Mouse (Mus musculus) heart, postnatal 0 days (tissue): Measurements from ENCODE around the gene Lsm12. TPM values are rescaled to one million over a fixed set of nuclear protein-coding genes. Genes with fewer than 3 reads are reported as not detected.

Experiments used
- ATAC-seq: fragments of 200-750 bp; cut with Nextera tagmentation; 2 replicates; pipeline ENCODE4 v1.8.0; 2017; ENCODE audit warnings: low read depth, moderate number of reproducible peaks, moderate library complexity; ENCODE audit not compliant: insufficient read depth
- DNase-seq: peaks from one replicate; pipeline ENCODE4 v3.0.0-alpha.2; 2016; ENCODE audit warnings: low spot score
- H3K27ac ChIP-seq: fragments of 300-500 bp; sonication (generic); 2 replicates; pipeline ENCODE4 v1.5.1; 2014; ENCODE audit warnings: low read depth, mild to moderate bottlenecking
- H3K27me3 ChIP-seq: fragments of 300-500 bp; sonication (generic); 2 replicates; pipeline ENCODE4 v1.6.1; 2014; ENCODE audit warnings: low read length, mixed read lengths; ENCODE audit not compliant: control insufficient read depth, insufficient read depth
- H3K36me3 ChIP-seq: fragments of 300-500 bp; sonication (generic); replicated peaks from 2 replicates; pipeline ENCODE4 v1.6.1; 2014; ENCODE audit warnings: low read length, mixed read lengths; ENCODE audit not compliant: control insufficient read depth, insufficient read depth
- H3K4me1 ChIP-seq: fragments of 300-500 bp; sonication (generic); 2 replicates; pipeline ENCODE4 v1.6.1; 2014; ENCODE audit warnings: antibody characterized with exemption; ENCODE audit not compliant: control insufficient read depth, insufficient read depth
- H3K4me2 ChIP-seq: fragments of 300-500 bp; sonication (generic); 2 replicates; pipeline ENCODE4 v1.6.1; 2014; ENCODE audit warnings: low read depth, mild to moderate bottlenecking, low read length, moderate library complexity
- H3K4me3 ChIP-seq: fragments of 300-500 bp; sonication (generic); 2 replicates; pipeline ENCODE4 v1.5.1; 2014; ENCODE audit warnings: low read depth, low read length
- H3K9ac ChIP-seq: fragments of 300-500 bp; sonication (generic); replicated peaks from 2 replicates; pipeline ENCODE4 v1.6.1; 2014; ENCODE audit warnings: low read depth, low read length, mixed read lengths
- H3K9me3 ChIP-seq: fragments of 300-500 bp; sonication (generic); replicated peaks from 2 replicates; pipeline ENCODE4 v1.6.1; 2016; ENCODE audit warnings: low read length; ENCODE audit not compliant: control insufficient read depth
- CTCF ChIP-seq: IDR thresholded peaks from 2 replicates; pipeline ENCODE4 v1.5.1; 2016; ENCODE audit warnings: antibody characterized with exemption, control low read depth, low read depth
- EP300 ChIP-seq: IDR thresholded peaks from 2 replicates; pipeline ENCODE4 v1.6.1; 2016; ENCODE audit warnings: antibody characterized with exemption, low read depth
- WGBS: fragments of 180-500 bp; shearing (Covaris S2); extraction: QIAGEN DNeasy Blood & Tissue Kit; methylation state at CpG from one replicate; pipeline ENCODE4 v1.1.7; 2014; 5-methylcytosine and 5-hydroxymethylcytosine counted together
- polyA plus RNA-seq: library from polyadenylated mRNA; unstranded; fragments of >200 nt; fragmentation: Nextera tagmentation; extraction: Ambion mirVana; gene quantifications from 2 replicates; pipeline ENCODE4 v1.2.1, GENCODE M21; 2015
- total RNA-seq: library from RNA; depleted of rRNA; stranded (reverse); fragments of >200 nt; gene quantifications from 2 replicates; pipeline ENCODE4 v1.2.3, GENCODE M21; 2014; ENCODE audit warnings: low replicate concordance

Lsm12 gene
- total and polyA plus RNA-seq, 2 experiments from 2014 or later = 36.0 to 92.7 TPM

DNA sequence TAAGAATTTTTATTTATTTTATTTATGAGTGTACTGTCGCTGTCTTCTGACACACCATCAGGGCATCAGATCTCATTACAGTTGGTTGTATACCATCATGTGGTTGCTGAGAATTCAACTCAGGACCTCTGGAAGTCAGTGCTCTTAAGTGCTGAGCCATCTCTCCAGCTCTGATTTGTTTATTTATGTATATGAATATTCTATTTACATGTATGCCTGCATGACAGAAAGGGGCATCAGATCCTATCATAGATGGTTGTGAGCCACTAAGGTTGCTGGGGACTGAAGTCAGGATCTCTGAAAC is 28.4 kb downstream of the Lsm12 start:
- Histone ChIP-seq H3K4me1 (peaks cover 6% of the 10 kb centered on the region), H3K9ac (no peak overlapping the region), H3K27ac (no peak overlapping the region), H3K36me3 (peaks cover 23% of the 10 kb centered on the region), H3K4me2 (no peak overlapping the region), H3K9me3 (no peaks in the 10 kb centered on the region), H3K4me3 (no peak overlapping the region; the same call in 1 of the 2 replicates), H3K27me3 (no peaks in the 10 kb centered on the region)
- TF ChIP-seq EP300 = no peak
- no peak for TF ChIP-seq CTCF
- no peak for DNase-seq
- ATAC-seq = no peak
- 9% methylated on average over 1 of the region's 1 CpGs for WGBS

DNA sequence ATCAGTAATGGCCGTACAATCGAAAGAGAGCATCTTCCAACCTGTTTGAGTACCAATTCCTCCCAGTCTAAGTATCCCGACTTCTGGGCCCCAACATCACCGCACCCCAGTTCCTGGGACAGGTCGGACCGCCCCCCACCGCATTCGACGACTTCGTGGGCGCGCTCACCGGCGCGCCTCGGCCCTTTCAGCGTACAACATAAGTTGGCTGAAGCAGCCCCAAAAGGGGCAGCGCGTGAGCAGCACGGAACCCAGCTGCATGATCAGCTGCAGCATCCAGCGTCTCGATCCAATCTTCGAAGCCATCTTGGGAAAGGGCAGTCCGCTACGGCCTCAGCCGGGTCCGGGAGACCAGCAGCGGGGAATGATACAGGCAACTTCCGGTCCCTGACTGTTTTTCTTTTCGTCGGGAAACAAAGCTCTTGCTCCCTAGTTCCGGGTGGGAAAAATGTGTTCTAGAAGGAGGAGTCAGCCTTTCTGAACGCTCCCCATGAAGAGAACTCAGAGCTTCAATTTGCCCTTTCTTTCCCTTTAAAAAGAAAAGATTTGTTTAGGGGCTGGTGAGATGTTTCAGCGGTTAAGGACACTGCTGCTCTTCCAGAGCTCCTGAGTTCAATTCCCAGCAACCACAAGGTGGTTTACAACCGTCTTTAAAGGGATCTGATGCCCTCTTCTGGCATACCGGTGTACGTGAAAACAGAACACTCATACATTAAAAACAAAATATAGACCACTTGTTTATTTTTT is 28.9 kb downstream of the Lsm12 start, which contains the start of gene Tmem101:
Gene Tmem101 (minus strand): TSS at position 366 of the 747 bp plus-strand sequence.
- Histone ChIP-seq H3K27me3 (no peaks in the 10 kb centered on the region), H3K4me3 (peak within 1 kb of the TSS; percentile 79), H3K4me2 (peak within 1 kb of the TSS; percentile 95), H3K36me3 (peaks cover 18% of the 10 kb centered on the region), H3K27ac (0 out of 2 replicates have a peak within 1 kb of the TSS, but pooled peaks have one; percentile 43), H3K9ac (peak within 1 kb of the TSS; percentile 68), H3K4me1 (peaks cover 6% of the 10 kb centered on the region), H3K9me3 (no peaks in the 10 kb centered on the region)
- peak; percentile 84 for DNase-seq
- under 1% methylated on average over 37 of the region's 37 CpGs for WGBS
- peak; percentile 90 for ATAC-seq
- TF ChIP-seq CTCF (peak; percentile 26), EP300 (no peak)

DNA sequence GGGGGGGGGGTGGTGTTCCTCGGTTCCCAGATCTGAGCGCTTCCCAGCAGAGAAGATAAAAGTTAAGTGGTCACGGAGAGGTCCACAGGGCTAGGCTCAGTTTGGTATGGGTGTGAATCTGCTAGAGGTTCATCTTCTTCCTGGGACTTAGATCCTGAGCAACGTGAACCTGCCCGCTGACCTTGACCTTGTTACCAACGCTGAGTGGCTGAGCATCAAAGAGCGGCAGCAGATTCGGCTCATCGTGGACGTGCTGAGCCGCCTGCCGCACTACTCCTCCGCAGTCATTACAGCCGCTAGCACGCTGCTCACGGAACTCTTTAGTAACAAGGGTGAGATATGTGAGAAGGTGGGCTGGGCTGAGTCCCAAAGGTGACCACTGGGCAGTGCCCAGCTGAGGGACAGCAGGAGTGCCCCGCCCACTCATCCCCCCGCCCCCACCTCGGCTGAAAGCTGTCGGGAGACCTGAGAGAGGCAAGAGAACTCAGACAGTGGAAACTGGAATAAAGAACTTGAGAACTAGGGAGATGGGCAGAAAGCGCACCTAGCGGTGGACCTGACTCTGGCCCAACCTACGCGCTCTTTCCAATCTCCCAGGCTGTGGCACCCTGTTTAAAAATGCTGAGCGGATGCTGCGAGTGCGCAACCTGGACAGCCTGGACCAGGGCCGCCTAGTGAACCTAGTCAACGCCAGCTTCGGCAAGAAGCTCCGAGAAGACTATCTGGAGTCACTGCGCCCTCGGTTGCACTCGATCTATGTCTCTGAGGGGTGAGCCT is 37.7 kb downstream of the Lsm12 start:
- no peak overlapping the region for H3K9ac ChIP-seq
- peaks cover 1% of the 10 kb centered on the region; the same call in 1 of the 2 replicates for H3K36me3 ChIP-seq
- H3K4me2 ChIP-seq = peak overlapping the region; percentile 25; the same call in 1 of the 2 replicates
- ATAC-seq = no peak
- TF ChIP-seq EP300 = no peak
- no peak for TF ChIP-seq CTCF
- no peak for DNase-seq
- H3K9me3 ChIP-seq = no peaks in the 10 kb centered on the region
- H3K4me3 ChIP-seq = no peak overlapping the region
- peaks cover 11% of the 10 kb centered on the region for H3K4me1 ChIP-seq
- no peak overlapping the region for H3K27ac ChIP-seq
- 9% methylated on average over 34 of the region's 34 CpGs for WGBS
- H3K27me3 ChIP-seq = peaks cover 58% of the 10 kb centered on the region

DNA sequence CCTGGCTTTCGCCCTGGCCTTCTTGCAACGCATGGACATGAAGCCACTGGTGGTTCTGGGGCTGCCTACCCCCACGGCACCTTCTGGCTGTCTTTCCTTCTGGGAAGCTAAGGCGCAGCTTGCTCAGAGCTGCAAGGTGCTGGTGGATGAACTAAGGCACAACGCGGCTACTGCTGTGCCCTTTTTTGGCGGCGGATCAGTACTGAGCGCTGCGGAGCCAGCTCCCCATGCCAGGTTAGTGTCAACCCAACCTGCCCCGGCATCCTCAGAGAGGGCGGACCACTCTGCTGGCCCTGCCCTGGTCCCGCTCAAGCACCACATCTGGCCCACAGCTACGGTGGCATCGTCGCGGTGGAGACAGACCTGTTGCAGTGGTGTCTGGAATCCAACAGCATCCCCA is 38.6 kb downstream of the Lsm12 start:
- Histone ChIP-seq H3K27ac (no peak overlapping the region), H3K4me2 (peak overlapping the region; percentile 59; the same call in 1 of the 2 replicates), H3K9ac (no peak overlapping the region), H3K27me3 (peaks cover 58% of the 10 kb centered on the region), H3K4me1 (peaks cover 11% of the 10 kb centered on the region), H3K4me3 (peak overlapping the region; percentile 38), H3K9me3 (no peaks in the 10 kb centered on the region), H3K36me3 (no peaks in the 10 kb centered on the region)
- no peak for TF ChIP-seq CTCF
- TF ChIP-seq EP300 = no peak
- DNase-seq = no peak
- 10% methylated on average over 17 of the region's 17 CpGs for WGBS
- no peak for ATAC-seq

DNA sequence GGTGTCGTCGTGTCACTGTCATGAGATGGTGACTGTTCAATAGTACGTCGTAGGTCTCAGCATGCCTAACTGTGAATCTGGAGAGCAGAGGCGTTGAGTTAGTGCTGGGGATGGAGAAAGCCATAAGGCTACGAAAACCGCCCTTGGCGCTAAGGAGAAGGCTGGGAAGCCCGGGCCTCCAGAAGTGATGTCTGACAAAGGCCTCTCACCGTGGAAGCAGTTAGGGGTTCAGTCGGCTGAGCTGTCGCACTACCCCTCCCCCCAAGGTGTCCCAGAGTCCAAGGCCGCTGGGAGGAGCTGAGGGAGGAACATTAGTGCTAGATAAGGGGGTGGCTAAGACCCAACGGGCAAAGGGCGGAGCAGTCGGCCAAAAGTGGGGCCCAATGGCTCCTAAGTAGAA is 39.1 kb downstream of the Lsm12 start:
- peak overlapping the region; percentile 59 for H3K4me2 ChIP-seq
- H3K4me3 ChIP-seq = peak overlapping the region; percentile 38
- no peak for DNase-seq
- H3K27me3 ChIP-seq = peaks cover 58% of the 10 kb centered on the region
- ATAC-seq = no peak
- H3K9ac ChIP-seq = no peak overlapping the region
- no peaks in the 10 kb centered on the region for H3K9me3 ChIP-seq
- peaks cover 11% of the 10 kb centered on the region for H3K4me1 ChIP-seq
- 7% methylated on average over 16 of the region's 16 CpGs for WGBS
- TF ChIP-seq CTCF = no peak
- TF ChIP-seq EP300 = no peak
- no peaks in the 10 kb centered on the region for H3K36me3 ChIP-seq
- H3K27ac ChIP-seq = no peak overlapping the region
